Mouse (Mus musculus) granulocyte monocyte progenitor cell, adult 5-6 weeks (primary cell): ENCODE measurements around the gene Osbpl2. TPM values are rescaled to one million over a fixed set of nuclear protein-coding genes. Genes with fewer than 3 reads are reported as not detected.
"Not testable (repeated sequence)": the region's sequence is repeated elsewhere in the genome, so short reads cannot be mapped to it uniquely, and the experiment has no call there.

ENCODE experiments used
- ATAC-seq: replicated peaks from 2 replicates; pipeline ENCODE4 v1.8.0; 2016; ENCODE audit warnings: mild to moderate bottlenecking, moderate TSS enrichment, inconsistent platforms; ENCODE audit not compliant: poor library complexity, severe bottlenecking
- total RNA-seq, 2 experiments: library from RNA; stranded (forward) in 1 of 2; stranded (reverse) in 1 of 2; fragments of 200-712, 200-1000 nt in 1 of 2; fragments of >200 nt in 1 of 2; fragmentation: Nextera tagmentation in 1 of 2; gene quantifications; 2 replicates each; pipeline ENCODE4 v1.2.3; 2014 to 2017

Gene Osbpl2
- total RNA-seq, 2 experiments from 2014 or later = 27.3 to 35.1 TPM

DNA sequence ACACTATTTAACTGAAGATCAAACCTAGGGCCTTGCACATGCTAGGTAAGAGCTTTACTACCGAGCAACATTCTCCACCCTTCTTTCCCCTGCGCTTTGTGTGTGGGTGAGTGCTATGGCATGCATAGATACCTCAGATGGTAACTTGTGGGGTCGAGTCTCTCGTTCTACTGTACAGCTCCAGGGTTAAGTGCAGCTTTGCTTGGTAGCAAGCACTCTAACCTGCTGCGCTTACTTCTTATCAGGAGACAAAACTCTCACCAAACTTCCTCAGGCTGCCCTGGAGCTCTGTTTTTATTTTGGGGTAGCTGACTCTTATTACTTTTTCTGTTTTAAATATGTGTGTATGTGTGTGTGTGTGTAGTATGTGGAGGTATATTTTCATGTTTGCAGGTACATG lies 16.3 kb downstream of the Osbpl2 start:
- no peak for ATAC-seq

DNA sequence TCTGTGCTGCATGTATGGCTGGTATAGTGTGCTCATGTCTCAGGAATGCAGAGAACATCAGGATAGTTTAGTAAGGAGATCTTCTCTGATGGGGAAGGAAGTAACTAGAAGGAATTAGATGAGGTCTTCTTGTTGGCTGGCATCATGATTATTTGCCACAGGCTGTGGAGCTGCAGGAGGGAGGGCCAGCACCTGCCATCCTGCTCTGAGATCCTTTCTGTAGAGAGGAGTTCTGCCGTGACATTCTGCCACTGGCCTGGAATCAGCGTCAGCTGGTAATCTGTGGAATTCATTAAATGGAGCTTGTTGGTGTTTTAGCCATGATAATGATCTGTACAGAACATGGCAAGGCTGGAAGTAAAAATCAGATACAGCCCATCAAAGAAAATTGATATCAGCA lies 27.0 kb downstream of the Osbpl2 start:
- ATAC-seq = no peak

DNA sequence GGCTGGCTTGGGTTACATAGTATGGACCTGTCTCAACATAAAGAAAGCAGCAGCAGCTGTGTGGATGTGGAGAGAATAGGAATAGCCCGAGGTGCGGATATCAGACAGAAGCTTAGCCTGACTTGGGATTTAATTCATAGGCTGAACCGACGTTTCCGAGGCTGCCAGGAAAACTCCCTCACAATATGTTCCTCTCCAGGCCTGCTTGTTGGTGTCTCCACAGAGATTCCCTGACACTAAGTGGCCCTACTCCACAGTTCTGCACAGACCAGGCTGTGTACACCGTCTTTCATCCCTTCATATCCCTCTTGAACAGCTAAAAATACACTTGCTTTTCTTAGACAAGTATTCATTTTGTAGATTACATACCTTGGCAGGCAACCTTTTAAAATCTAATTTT lies 28.3 kb downstream of the Osbpl2 start:
- ATAC-seq = no peak

DNA sequence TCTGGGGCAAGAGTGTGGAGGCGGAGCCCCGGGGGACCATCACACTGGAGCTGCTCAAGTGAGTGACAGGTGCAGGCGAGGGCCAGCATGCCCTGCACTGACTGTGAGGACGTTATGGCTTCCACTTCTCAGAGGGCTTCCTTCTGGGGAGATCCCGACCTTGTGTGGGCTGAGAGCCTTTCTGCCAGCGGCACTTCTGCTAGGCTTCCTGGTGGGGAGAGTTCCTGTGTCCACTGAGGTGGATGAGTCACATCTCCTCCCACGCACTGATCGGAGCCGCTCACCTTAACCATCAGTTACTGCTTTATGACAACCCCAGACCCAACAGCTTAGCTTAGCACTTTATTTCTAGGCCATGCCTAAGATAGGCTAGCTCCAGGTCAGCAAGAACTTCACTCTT lies 29.4 kb downstream of the Osbpl2 start:
- no peak for ATAC-seq

DNA sequence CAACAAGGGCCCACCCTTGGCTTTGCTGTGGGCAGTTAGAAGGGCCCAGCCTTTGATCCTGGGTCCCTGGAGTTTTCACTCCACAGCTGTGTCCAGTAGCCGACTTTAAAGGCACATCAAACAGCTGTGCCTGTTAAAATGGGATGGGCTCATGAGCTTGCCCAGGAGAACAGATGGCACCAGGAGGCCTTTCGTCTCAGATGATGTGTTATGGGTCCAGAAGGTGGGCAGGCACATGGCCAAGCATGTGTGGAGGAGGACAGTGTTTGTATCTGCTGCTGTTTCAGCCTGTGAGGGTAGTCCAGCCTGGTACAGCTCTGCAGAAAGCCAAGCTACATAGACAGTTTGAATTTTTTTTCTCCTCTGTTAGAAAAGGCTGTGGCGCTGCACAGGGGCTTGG lies 35.7 kb downstream of the Osbpl2 start:
- ATAC-seq = no peak

DNA sequence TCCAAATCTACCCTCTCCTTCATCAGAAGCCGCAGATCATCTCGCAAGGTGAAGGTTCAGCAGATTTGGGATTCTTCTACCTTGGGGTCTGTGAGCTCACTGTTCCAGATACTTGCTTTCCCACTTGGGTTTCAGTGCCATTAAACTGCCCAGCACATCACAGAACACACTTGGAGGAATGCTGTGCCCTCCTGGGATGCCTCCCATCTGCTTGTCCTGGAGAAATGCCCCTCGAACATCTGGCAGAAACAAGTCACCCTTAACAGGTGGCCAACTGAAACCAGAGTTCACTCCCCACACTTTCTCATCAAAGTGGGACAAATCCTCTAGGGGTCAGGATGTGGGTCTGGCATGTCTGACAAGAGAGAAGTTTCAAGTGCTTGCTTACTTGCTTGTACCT lies 39.5 kb downstream of the Osbpl2 start:
- ATAC-seq = no peak

DNA sequence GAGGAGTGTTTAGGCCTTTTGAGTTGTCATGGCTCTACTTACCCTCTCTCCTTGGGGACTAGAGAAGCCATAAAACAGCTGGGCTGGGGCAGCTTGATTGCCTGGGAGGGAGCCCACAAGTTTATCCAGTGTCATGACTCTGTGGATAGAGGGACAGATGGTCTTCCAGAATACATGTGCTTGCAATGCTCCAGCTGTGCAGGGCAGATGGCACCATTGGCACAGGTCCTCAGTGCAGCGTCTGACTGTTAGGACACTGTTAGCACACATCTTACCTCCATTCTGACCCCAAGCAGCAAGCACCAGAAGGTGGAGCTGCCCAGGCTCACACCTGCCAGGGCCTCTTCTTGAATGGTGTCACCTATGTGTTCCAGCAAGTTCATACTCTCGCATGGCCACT lies 46.7 kb downstream of the Osbpl2 start:
- no peak for ATAC-seq

DNA sequence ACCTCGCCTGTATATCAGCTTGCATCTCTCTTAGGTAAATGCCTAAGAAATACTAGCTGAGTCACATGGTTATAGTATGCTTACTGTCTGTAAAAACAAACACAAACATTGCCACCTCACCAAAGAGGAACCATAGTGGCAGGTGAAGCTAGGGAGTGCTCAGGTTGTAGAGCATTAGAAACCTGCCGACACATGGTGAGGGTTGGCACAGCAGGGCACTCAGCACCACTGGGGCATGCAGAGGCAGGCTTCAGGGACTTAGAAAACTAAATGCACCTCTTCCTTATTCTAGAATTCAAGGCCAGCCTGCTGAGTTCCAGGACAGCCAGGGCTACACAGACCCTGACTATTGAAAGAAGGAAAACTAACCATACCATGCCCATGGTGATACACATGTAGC lies 47.8 kb downstream of the Osbpl2 start:
- no peak for ATAC-seq

DNA sequence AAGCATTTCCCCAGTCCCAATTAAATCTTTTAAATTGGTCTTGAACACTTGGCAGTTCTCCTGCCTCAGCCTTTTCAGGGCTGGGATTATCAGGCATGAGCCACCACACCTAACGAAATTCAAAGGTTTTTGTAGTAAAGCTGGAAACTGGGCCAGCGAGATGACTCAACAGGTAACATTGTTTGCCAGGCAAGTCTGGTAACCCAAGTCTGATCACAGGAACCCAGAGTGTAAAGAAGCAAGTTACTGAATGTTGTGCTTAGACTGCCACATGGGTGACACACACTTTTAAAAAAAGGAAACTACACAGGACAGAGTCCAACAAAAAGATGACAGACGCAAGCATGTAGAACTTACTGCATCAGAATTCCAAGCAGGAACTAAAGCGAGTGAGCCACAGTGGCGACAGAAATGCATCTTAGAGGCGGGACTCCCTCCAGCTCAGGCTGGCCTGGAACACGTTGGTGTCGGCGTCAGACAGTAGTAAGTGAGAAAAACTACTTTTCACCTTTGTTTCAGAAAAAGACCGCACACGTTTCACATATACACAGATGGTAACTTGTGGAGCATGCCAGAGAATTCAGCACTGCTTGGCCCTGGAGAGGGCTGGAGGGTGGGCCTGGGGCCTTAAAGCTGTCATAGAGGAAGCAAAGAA lies 51.2 kb downstream of the Osbpl2 start:
- ATAC-seq = no peak

DNA sequence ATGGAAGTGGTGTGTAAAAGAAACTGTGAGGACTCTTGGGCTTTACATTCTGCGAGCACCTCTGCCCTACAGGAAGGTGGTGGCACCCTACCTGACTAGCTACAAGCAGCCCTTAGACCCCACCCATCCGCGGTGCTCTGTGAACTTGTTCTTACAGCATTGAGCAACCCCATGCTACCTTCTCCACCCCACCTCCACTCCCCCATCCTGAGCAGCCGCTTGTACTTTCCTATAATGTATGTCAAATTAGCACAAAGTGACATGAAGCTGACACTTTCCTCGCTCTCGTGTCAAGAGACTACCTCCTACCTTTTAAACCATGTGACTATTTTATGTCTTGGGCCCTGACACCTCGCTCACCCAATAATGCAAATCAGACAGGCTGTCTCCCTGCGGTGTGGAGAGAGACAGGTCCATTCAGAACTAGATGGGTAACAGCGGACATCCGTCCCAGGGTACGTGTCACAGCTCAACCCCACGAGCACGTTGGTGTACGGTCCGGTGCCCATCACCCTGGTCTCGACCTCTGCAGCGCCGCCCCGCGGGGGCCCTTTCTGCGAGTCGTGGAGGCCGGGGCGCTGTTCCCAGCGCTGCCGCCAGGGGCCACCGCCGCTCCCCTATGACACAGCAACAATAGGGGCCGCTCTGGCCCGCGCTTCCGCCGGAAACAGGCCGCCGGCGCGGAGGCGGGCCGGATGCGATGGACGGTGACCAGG lies 51.9 kb downstream of the Osbpl2 start, which contains the start of gene Adrm1:
Gene Adrm1 (plus strand): TSS at position 680 of the 716 bp plus-strand sequence.
- peak; percentile 84 for ATAC-seq

DNA sequence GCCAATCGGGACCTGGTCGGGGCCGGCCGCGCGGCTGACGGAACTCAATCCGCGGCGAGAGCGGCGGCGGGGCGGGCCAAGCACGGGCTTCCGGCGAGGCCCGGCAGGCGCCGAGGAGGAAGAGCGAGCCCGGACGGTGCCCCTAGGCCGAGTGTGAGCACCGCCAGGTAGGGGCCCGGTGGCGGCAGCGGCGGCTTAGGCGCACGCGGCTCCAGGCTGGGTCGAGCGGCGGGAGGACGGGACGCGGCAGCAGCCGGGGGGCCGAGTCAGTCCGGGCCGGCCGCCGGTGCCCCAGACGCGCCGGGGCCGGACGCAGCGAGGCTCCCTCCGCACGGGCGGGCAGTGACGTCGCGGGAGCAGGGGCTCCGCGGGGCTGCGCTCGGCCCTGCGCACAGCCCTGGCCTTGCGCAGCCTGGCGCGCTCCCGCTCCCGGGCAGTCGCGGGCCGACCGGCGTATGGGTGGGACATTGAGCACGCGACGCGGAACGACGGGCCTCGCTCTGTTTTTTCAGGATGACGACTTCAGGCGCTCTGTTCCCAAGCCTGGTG lies 52.5 kb downstream of the Osbpl2 start:
- peak; percentile 48 for ATAC-seq

DNA sequence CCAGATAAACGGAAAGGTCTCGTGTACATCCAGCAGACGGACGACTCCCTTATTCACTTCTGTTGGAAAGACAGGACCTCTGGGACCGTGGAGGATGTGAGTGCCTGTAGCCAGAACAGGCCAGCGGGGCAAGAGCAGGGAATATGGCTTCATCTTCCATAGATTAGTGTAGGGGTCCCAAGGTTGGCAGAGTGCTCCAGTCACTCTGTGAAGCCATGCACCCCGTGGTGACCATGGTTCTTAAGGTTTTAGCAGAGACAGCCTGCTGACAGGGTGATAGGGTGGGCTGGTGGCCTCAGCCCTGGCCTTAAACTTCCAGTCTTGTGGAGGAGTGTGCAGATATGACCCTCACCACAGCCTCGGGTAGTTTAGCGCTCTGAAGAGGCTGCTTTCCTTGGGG lies 53.0 kb downstream of the Osbpl2 start:
- ATAC-seq = no peak

DNA sequence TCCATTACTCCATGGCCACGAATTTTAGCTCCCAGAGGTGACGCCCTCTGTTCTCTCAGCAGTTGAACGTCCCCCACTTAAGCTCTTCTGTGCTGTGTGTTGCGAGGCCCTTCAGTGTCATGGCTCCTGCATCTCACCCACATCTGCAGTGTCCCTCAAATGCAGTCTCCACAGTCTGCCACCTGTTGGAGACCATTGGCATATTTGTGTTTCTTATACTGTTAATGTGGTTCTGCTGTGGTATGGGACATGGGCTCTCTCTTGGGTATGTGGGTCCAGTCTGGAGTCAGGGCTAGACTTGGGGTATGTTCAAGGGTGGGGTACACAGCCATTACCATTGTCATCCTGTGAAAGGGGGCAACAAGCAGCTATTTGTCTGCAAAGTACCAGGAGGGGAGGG lies 54.1 kb downstream of the Osbpl2 start:
- ATAC-seq = peak; percentile 18; the same call in 1 of the 2 replicates

DNA sequence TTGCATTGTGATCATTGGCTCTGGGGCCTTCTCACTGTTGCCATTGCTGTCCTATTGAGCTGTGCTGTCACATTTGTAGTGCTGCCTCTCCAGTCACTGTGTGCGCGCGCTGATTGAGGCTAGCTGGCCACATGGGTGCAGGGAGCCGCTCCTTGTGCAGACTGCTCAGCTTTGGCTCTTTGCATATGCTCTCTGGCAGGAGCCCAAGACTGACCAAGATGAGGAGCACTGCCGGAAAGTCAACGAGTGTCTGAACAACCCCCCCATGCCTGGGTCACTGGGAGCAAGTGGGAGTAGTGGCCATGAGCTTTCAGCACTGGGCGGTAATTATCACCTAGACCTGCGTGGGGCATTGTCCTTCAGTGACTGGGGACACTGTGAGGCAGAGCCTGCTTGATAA lies 54.6 kb downstream of the Osbpl2 start:
- ATAC-seq = not testable (repeated sequence)

DNA sequence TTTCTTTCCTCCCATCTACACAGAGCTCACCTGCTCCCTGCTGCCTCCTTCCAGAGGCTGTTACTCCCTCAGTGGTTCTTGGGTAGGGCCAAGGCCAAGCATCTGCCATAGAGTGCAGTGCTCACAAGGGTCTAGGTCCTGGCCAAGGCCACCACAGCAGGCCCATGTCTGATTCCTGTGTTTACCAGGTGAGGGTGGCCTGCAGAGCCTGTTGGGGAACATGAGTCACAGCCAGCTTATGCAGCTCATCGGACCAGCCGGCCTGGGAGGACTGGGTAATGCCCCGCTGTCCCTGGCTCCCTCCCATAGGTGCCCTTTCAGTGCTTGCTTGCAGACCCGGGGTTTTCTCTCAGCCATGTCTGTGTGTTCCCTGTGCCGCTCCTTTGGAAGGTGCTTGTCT lies 55.0 kb downstream of the Osbpl2 start:
- ATAC-seq = no peak

DNA sequence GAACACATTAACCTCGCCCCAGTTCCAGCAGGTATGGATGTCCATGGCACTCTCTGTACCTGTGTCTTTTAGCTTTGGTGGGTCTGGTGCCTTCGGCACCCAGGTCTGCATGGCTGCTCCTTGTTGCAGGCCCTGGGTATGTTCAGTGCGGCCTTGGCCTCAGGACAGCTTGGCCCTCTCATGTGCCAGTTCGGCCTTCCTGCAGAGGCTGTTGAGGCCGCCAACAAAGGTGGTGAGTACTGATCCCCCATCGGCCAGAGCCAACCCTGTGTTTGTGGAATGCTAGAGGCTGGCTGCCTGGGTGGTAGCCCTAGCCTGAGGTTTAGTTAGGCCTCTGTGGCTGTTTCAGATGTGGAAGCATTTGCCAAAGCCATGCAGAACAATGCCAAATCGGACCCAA lies 56.6 kb downstream of the Osbpl2 start:
- ATAC-seq = no peak

DNA sequence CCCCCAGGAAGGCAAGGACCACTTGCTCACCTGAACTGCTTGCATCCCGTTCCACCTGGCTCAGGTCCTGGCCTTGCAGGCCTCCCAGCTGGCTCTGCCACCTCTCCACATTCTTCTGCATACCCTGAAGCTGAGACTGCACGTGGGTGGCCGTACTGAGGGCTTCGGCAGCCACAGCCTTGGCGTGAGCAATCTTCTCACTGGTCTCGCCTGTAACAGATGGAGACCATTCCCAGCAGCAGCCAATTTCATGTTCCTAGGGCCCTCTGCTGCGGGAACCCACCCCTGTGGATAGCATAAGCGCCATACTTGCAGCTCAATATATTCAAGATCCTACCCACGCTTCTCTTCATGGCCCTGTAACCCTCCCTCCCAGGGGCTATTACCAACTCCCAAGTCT lies 62.4 kb downstream of the Osbpl2 start:
- no peak for ATAC-seq

DNA sequence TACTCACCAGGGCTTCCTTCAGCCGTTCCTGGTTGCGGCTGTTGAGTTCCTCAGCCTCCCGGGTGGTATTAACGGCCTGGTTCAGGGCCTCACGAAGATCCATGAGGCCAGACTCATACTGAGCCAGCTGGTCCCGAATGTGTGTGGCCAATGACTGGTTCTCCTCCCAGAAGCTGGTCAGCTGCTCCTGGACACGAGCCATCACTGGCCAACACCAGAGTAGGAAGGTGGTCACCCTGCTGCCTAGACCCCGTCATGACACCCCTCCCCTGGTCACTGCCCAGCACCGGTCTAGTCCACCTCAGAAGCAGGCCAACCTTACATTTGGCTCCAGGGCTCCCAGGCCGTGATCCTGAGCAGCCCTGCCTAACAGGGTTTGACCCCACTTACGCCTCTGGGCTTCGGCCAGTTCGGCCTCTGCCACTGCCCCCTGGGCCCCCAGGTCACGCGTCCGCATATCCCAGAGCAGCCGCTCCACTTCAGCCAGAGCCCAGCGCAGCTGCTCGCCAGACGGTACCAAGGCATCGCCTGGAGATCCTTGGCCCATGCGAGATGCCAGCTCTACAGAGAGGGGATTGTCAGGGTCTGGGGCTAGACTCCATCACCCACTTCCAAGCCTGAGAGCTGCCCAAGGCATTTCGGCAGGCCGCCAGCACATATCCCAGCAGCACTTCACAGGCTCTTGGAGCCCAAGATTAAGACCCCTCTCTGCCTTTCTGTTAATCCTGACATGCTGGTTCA lies 65.1 kb downstream of the Osbpl2 start:
- ATAC-seq = no peak

DNA sequence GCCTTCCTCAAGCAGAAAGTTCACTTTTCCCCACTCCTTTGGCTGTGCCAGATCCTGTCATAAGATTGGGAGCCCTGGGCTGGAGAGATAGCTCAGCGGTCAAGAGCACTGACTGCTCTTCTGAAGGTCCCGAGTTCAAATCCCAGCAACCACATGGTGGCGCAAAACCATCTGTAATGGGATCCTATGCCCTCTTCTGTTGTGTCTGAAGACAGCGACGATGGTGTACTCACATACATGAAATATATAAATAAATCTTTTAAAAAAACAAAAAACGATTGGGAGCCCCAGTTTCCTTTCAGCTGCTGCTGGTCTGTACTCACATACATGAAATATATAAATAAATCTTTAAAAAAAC lies 65.6 kb downstream of the Osbpl2 start:
- ATAC-seq = no peak

DNA sequence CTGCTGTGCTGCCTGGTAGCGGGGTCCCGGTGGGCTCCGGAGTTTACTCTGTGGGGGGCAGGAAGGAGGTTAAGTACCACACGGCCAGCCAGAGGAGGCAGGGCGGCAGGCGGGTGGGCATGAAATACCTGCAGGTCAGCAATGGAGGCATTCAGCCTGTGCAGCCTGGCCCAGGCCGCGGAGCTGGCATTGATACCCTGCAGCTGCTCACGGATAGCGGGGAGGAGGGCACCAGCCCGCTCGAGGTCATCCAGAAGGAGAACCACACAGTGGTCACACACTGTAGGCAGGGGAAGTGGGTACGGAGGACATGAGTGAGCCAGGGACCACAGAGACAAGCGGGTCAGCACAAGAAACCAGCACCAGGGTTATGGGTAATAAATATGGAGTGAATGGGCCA lies 66.6 kb downstream of the Osbpl2 start:
- no peak; the same call in 1 of the 2 replicates for ATAC-seq

DNA sequence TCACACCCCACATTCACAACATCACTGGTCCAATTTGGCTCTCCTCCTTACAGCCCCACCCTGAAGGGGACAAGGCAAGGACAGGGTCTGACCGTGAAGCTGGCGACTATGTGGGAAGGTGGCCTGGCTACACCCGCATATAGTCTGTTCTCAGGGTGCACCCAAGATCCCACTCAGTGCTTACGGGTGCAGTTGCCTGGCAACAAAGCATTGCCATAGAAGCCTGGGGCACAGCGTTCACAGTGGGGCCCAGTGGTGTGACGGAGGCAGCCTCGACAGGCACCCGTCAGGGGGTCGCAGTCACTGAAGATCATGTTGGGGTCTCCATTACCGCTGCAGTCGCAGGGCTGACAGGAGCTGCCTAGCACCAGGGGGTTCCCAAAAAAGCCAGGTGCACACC lies 68.3 kb downstream of the Osbpl2 start:
- no peak for ATAC-seq
